Mouse (Mus musculus): ENCODE measurements at regions not wholly inside any gene's neighbourhood (a gene's known extent, or its start where the extent isn't known, plus 50 kb on each side); places are given as distances from the start of the nearest gene placed in this dataset.

- no peak for DNase-seq
Measured at GRCm38 (mm10) chr8:98403645-98404032, 1012.6 kb downstream of the Cdh8 start.

GRCm38 (mm10) chr8:98402852-98403644, 1013.2 kb downstream of the Cdh8 start:
- DNase-seq = peak; percentile 3

GRCm38 (mm10) chr8:98381815-98382214, 1034.5 kb downstream of the Cdh8 start:
- DNase-seq = no peak

GRCm38 (mm10) chr8:98380387-98380786, 1035.9 kb downstream of the Cdh8 start:
- no peak for DNase-seq

- no peak for DNase-seq
Measured at GRCm38 (mm10) chr8:98377743-98378142, 1038.5 kb downstream of the Cdh8 start.

GRCm38 (mm10) chr8:98372711-98373420, 1043.4 kb downstream of the Cdh8 start:
- peak; percentile 11 for DNase-seq

GRCm38 (mm10) chr8:98365378-98366095, 1050.7 kb downstream of the Cdh8 start:
- DNase-seq = no peak

GRCm38 (mm10) chr8:98337279-98337678, 1079.0 kb downstream of the Cdh8 start:
- DNase-seq = no peak

- peak; percentile 10 for DNase-seq
Measured at GRCm38 (mm10) chr8:98309405-98309990, 1106.8 kb downstream of the Cdh8 start.

GRCm38 (mm10) chr8:98294975-98295374, 1121.3 kb downstream of the Cdh8 start:
- DNase-seq = peak; percentile 2

- DNase-seq = no peak
Measured at GRCm38 (mm10) chr8:98260281-98260680, 1156.0 kb downstream of the Cdh8 start.

- no peak for DNase-seq
Measured at GRCm38 (mm10) chr8:98243328-98243926, 1172.8 kb downstream of the Cdh8 start.

GRCm38 (mm10) chr8:98214019-98214418, 1202.3 kb downstream of the Cdh8 start:
- DNase-seq = no peak

All from retina, postnatal 1 day (tissue).